Mouse (Mus musculus): ENCODE measurements around the gene Camkk1.

Gene Camkk1

DNA sequence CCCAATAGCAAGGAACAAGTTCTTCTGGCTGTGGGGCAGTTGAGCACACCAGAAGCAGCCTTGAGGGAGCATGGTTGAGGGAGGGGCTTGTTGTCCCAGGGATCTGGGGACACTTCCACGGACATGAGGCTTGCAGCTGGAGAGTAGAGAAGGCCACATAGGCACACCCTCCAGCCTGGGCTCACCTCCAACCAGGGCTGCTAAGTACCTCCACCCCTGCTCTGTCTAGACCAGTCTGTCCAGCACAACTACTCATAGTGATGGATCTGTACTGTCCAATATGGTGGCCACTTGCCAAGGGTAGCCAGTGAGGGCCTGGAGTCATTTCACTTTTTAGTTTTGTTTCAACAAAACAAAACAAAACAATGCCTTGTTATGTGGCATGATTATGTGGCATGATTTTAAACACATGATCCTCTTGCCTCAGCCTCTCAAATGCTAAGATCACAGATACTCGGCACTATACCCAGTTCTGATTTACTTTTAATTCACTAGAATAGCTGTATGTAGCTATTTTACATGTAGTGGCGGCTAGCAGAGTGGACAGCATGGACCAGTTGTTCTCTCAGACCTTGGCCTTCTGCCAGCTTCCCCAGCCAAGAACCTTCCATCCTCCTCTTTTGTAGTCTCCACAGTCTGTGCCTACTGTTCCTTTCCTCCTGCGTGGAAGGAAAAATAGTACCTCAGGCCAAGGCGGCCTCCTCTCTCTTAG is 3.3 kb upstream of the Camkk1 start:
- no peak for DNase-seq

DNA sequence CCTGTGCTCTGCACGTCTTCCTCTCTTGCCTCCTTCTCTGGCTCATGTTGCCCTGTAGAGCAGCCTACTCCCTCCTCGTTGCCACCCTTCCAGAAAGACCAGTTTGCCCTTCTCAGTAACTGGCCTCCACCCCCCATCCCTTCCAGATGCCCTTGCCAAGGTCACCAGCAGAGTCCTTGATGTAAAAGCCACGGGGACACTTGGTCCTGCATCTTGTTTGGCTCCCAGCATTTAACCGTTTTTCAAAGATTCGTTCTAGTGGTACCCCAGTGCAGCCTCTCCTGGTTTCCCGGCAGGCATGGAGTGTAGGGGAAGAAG is 2.7 kb upstream of the Camkk1 start:
- DNase-seq = no peak

- DNase-seq = peak; percentile 60
Measured at GRCm38 (mm10) chr11:73019147-73019795, 463 bp downstream of the Camkk1 start.

DNA sequence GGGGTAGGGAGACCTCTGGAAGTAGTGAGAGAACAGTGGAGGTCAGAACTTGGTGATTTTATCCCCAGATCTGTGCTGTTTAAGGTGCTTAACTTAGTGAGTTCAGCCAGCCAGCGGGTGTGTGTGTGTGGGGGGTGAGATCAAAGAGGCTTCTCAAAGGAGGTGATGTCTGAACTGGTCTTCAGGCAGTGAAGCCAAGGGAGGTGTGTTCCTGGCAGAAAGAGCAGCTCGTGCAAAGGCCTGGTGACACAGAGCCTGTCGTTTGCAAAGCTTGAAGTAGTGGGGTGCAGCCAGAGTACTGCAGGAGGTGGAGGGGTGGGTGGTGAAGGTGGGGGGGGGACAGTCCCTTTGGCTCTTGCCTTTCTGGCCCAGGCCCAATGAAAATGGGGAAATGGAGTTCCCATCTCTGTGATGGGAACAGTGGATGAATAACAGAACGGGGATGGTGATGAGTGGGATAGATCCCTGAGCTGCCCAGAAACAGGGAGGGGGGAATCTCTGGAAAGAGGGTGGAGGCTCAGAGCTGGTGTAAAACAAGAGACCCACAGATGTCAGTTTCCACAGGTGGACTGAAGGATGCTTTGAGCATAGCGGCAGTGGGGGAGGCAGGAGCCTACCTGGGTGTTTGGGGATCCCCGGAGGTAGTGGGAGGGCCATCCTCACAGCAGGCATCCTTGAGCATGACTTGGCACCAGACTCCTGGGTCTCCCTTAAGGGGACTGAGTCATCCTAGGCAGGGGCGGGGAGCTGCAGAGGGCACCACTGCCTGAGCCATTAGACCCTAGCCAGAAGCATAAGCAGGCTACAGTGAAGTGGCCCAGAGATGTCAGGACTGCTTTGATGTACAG is 2.4 kb downstream of the Camkk1 start:
- no peak for DNase-seq

GRCm38 (mm10) chr11:73023099-73023498 is 4.3 kb downstream of the Camkk1 start:
- DNase-seq = no peak

DNA sequence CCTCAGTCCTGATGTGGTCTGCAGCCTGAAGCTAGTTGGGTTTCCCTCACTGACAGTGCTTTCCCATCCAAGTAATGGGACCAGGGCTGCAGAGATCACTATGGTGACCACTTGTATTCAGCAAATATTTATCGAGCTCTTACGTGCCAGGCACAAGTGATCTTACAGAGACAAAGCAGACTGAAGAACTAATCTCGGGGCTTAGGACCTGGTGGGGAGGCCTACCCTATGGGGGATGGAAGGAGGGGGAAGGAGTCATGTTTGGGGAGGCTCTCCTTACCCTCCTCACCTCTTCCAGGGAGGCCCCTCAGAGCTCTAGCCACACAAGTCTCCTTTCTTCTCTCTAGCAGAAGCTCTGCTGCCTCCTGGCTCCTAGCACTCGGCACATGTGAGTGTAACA is 5.0 kb downstream of the Camkk1 start:
- no peak for DNase-seq

GRCm38 (mm10) chr11:73024236-73024904 is 5.6 kb downstream of the Camkk1 start:
- peak; percentile 28 for DNase-seq

- DNase-seq = no peak
Measured at GRCm38 (mm10) chr11:73026961-73027360, 8.2 kb downstream of the Camkk1 start.

DNA sequence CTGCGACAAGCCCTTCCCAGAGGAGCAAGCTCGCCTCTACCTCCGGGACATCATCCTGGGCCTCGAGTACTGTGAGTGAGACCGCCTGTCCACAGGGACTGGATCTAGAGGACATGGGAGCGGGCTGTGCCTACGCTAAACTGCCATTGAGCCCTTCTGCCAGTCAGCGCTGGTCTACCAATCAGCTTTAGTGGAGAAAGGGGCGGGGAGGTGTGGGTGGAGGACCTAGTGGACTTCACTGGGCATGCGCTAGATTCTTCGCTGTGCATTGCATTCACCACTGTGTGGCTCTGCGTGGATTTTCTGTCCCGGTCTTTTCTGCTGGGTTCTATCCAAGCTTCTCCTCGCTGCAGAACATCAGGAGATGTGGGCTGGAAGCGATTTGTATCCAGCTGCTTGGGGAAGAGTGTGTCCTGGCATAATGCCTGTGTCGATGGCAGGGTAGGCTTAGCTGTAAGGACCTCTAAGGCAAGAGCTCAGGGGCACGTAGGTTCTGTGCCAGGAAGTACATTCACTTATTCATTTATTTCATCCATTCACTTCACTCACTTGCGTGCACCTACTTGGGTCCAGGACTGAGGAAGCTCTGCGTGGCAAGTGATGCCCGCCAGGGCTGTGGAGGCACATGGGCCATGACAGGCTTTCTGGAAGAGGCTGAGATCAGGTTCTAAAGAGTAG is 12.2 kb downstream of the Camkk1 start:
- DNase-seq = peak; percentile 93

GRCm38 (mm10) chr11:73031536-73031935 is 12.7 kb downstream of the Camkk1 start:
- no peak for DNase-seq

DNA sequence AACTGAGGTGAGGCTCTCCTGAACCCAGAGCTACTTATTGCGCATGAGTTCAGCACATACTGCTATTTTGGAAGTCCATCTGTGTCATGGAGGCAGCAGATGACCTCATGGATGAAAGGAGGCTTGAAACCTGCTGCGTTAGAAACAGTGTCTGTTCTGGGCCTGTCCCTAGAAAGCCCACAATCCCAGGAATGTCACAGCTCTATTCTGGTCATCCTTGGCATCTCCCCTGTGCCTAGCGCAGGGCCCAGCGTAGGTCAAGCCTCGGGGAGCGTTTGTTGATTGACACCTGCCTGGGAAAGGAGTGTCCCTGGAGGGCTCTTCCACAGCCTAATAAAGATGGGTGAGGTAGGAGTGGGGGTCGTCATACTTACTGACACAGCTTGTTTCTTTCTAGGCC is 17.3 kb downstream of the Camkk1 start:
- DNase-seq = no peak

DNA sequence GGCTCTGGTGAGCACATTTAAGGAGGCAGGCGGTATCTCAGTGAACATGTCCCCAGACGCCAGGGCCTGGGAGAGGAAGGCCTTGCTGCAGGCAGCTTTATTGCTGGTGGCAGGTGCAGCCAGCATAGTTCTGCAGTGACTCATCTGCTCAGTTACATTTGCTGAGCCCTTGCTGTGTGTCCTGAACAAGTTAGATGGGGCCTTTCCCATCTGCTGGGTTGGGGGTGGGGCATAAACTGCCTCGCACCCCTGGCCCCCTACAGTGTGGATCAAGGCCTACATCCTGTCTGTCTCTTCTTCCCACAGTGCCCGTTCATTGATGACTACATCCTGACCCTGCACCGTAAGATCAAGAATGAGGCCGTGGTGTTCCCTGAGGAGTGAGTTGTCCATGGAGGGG is 18.1 kb downstream of the Camkk1 start:
- no peak for DNase-seq

DNA sequence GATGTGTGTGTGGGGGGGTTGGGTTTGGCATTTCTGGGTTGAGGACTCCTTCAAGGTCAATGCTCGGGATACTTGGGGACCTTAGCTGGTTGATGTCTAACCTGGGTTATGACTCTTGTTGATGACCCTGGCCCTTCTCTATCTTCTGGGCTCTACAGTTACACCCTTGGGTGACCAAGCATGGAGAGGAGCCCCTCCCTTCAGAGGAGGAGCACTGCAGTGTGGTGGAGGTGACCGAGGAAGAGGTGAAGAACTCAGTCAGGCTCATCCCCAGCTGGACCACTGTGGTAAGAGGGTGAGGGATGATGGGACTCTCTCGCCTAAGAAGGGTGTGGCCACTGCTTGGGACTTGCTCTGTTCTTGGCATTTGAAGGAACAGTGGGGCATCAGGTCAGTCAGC is 18.9 kb downstream of the Camkk1 start:
- DNase-seq = no peak

- peak; percentile 86 for DNase-seq
Measured at GRCm38 (mm10) chr11:73039102-73039799, 20.4 kb downstream of the Camkk1 start.

GRCm38 (mm10) chr11:73044229-73044755 is 25.5 kb downstream of the Camkk1 start:
- no peak for DNase-seq

DNA sequence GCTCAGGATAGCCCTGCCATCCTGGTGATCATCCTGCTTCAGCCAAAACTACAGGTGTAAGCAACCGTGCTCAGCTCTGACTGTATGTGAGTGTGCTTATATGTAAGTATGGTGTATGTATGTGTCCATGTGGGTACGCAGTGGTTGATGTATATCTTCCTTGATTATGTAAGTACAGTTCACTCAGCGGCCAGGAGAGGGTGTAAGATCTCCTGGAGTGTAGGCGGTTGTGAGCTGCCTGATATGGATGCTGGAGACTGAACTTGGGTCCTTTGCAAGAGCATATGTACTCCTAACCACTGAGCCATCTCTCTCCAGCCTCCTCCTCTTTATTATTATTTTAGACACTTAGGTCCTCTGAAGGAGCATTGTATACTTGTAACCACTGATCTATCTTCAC is 26.0 kb downstream of the Camkk1 start:
- DNase-seq = no peak

- peak; percentile 99 for DNase-seq
Measured at GRCm38 (mm10) chr11:73047542-73047996, 28.8 kb downstream of the Camkk1 start, which contains the start of gene Ncbp3. Gene Ncbp3 (plus strand): TSS chr11:73047783.

GRCm38 (mm10) chr11:73048030-73048876 is 29.4 kb downstream of the Camkk1 start:
- no peak for DNase-seq

GRCm38 (mm10) chr11:73049335-73049734 is 30.5 kb downstream of the Camkk1 start:
- DNase-seq = peak; percentile 86

DNA sequence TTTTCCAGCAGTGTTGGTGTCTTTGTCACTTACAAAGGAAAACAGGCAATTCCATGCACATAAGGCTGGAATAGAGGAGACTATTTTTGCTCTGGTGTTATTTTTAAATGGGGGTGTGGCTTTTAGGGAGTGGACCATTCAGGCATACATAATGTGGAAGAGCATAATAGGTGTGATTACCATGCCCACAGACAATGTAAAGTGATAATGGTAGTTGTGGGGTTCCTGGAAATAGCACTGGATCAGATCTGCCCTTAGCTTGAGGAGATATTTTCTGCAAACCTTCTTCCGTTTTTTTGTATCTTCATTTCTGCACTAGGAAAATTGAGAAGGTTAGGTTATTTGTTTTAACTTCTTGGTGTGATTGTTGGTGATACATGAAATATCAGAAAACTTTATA is 34.0 kb downstream of the Camkk1 start:
- no peak for DNase-seq

DNA sequence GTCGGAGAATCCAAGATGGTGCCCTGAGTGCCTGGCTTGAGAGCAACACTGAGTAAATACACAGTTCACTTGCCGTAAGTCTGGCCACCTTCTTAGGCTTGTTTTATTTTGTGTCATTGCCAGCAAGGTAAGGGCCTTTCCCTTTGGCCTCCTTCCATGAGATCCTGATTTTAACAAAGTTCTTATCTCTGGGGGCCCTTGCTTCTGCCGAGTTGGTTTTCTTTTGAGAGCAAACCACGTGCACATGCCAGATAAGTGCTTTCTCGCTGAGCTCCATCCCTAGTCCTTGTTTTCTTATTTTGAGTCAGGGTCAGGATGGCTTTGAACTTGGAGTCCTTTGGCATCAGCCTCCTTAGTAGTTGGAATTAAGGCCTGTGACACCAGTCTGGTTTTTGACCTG is 38.9 kb downstream of the Camkk1 start:
- no peak for DNase-seq

Measured in embryo, embryonic 11 days (tissue).